ENCODE assay signal across 22 mouse cellular contexts in genomic region chr14:26576255-26576780, GRCm38 (mm10). TPM values are rescaled to one million over a fixed set of nuclear protein-coding genes. Genes with fewer than 3 reads are reported as not detected.
A peak's percentile ranks its signal among the peaks of the same experiment; 100 is the strongest.
DNase-seq lines count a peak whose midpoint lies in the region; TF ChIP-seq lines count a peak whose summit lies in the region.
"Had no signal": no experiment of that assay in that cellular context is flagged by ENCODE, and none has a peak within 500 bp of the region (broad histone marks: within the 10 kb centered on the region; RNA-seq: fewer than 3 reads in every experiment).

No protein-coding gene starts in this region.

- intact Hi-C loops in gastrocnemius, adult 2 months (cut with DNase I), result no loop called here

- no peak overlapping the region for H3K4me3 ChIP-seq in gastrocnemius, adult 2 months
- H3K4me3 ChIP-seq: embryonic facial prominence, embryonic 13.5 days; heart, embryonic 12.5 days; neural tube, embryonic 15.5 days had no signal

- TF ChIP-seq CTCF in gastrocnemius, adult 2 months (IDR thresholded peaks at IDR 0.05), result no peak

- DNase-seq in cerebellum, adult 11 months, result peak; percentile 19
- DNase-seq in cerebellum, postnatal 4 days (ENCODE audit: low spot score in 2 of 2), result no peak
- DNase-seq in gastrocnemius, adult 2 months, result peak; percentile 34
- no peak for DNase-seq in gastrocnemius, postnatal 10 days
- DNase-seq in cerebellum, adult 8-10 months, result peak; percentile 11
- peak; percentile 31 for DNase-seq in fibroblast of lung, adult 2 months (ENCODE audit: low read depth)
- DNase-seq in layer of hippocampus, adult 11-12 months (ENCODE audit: low spot score), result no peak
- DNase-seq: adrenal gland, adult 8-10 months; gastrocnemius, postnatal 14 days; heart, adult 18-20 months; kidney, postnatal 10 days; liver; lung, adult 2 months; lung, postnatal 10 days; midbrain, embryonic 14.5 days; retina, postnatal 1 day; right cerebral cortex, postnatal 14 days had no signal

- peak overlapping the region; percentile 17; the same call in 1 of the 2 replicates for H3K27ac ChIP-seq in gastrocnemius, adult 2 months
- H3K27ac ChIP-seq: embryonic facial prominence, embryonic 13.5 days; hindbrain, embryonic 14.5 days; liver, embryonic 14.5 days; neural tube, embryonic 15.5 days had no signal

RNA-seq across cellular contexts. Expression of gene Dennd6a, which starts 2.7 kb away (rescaled TPM):
- total RNA-seq in gastrocnemius, adult 2 months (2021), result 1 to 10 TPM; 8.2 to 8.5 TPM
- total RNA-seq in gastrocnemius, postnatal 10 days (2021), result 10 to 100 TPM; 13.9 to 19.1 TPM

RNA-seq across cellular contexts. Expression of gene Slmap, which starts 41.6 kb away (rescaled TPM):
- total RNA-seq in gastrocnemius, adult 2 months (2021), result 100 to 1,000 TPM in 1 of 2 experiments, 10 to 100 TPM in 1; 65.4 to 115 TPM
- 100 to 1,000 TPM; 111 to 113 TPM for total RNA-seq in gastrocnemius, postnatal 10 days (2021)

Comparison
In these comparisons a context has a peak if more than half of its experiments do, and no peak if none do; other contexts are left out.
1. DNase-seq: peak in cerebellum, adult 11 months (single experiment), gastrocnemius, adult 2 months (single experiment), cerebellum, adult 8-10 months (single experiment) and fibroblast of lung, adult 2 months (single experiment); none in cerebellum, postnatal 4 days (0 of 2), gastrocnemius, postnatal 10 days (single experiment) and layer of hippocampus, adult 11-12 months (single experiment).